Mouse (Mus musculus) lung, embryonic 16.5 days (tissue): ENCODE measurements around the gene H2-M10.6. TPM values are rescaled to one million over a fixed set of nuclear protein-coding genes. Genes with fewer than 3 reads are reported as not detected.
"Not testable (repeated sequence)": the region's sequence is repeated elsewhere in the genome, so short reads cannot be mapped to it uniquely, and the experiment has no call there.

Experiments
- ATAC-seq: fragments of 200-750 bp; cut with Nextera tagmentation; 2 replicates; pipeline ENCODE4 v1.8.0; 2017; ENCODE audit warnings: low read depth, mild to moderate bottlenecking, moderate library complexity
- H3K27ac ChIP-seq: fragments of 300-500 bp; sonication (generic); 2 replicates; pipeline ENCODE4 v1.5.1; 2014; ENCODE audit warnings: mild to moderate bottlenecking, control low read depth, low read length
- H3K27me3 ChIP-seq: fragments of 300-500 bp; sonication (generic); 2 replicates; pipeline ENCODE4 v1.6.1; 2014; ENCODE audit warnings: low read depth, low read length, mixed read lengths; ENCODE audit not compliant: control insufficient read depth, insufficient read depth
- H3K36me3 ChIP-seq: fragments of 300-500 bp; sonication (generic); 2 replicates; pipeline ENCODE4 v1.6.1; 2014; ENCODE audit warnings: low read length; ENCODE audit not compliant: control insufficient read depth, insufficient read depth
- H3K4me1 ChIP-seq: fragments of 300-500 bp; sonication (generic); replicated peaks from 2 replicates; pipeline ENCODE4 v1.6.1; 2014; ENCODE audit warnings: low read length, mixed read lengths; ENCODE audit not compliant: control insufficient read depth, insufficient read depth
- H3K4me2 ChIP-seq: fragments of 300-500 bp; sonication (generic); 2 replicates; pipeline ENCODE4 v1.6.1; 2014; ENCODE audit warnings: low read depth, low read length, control low read depth
- H3K4me3 ChIP-seq: fragments of 300-500 bp; sonication (generic); 2 replicates; pipeline ENCODE4 v1.5.1; 2014; ENCODE audit warnings: mild to moderate bottlenecking, low read length, control low read depth
- H3K9ac ChIP-seq: fragments of 300-500 bp; sonication (generic); 2 replicates; pipeline ENCODE4 v1.6.1; 2014; ENCODE audit warnings: low read length, control low read depth
- H3K9me3 ChIP-seq: fragments of 300-500 bp; sonication (generic); 2 replicates; pipeline ENCODE4 v1.6.1; 2016; ENCODE audit warnings: low read length; ENCODE audit not compliant: control insufficient read depth
- WGBS: fragments of 180-500 bp; shearing (Covaris S2); extraction: QIAGEN DNeasy Blood & Tissue Kit; methylation state at CpG from one replicate; pipeline ENCODE4 v1.1.7; 2014; 5-methylcytosine and 5-hydroxymethylcytosine counted together
- polyA plus RNA-seq: library from polyadenylated mRNA; unstranded; fragments of >200 nt; fragmentation: Nextera tagmentation; extraction: Ambion mirVana; gene quantifications from 2 replicates; pipeline ENCODE4 v1.2.1, GENCODE M21; 2015

H2-M10.6 gene
- polyA plus RNA-seq, 1 experiment from 2014 or later, result not detected

- WGBS, result 9% methylated on average over 4 of the region's 4 CpGs
- H3K9ac ChIP-seq, H3K4me3 ChIP-seq: not testable (repeated sequence)
Observed at GRCm38 (mm10) chr17:36799921-36800462, 12.0 kb upstream of the H2-M10.6 start.

GRCm38 (mm10) chr17:36824005-36824404, 12.0 kb downstream of the H2-M10.6 start:
- Histone ChIP-seq H3K9ac (no peak overlapping the region), H3K36me3 (no peaks in the 10 kb centered on the region), H3K4me1 (no peaks in the 10 kb centered on the region), H3K27me3 (no peaks in the 10 kb centered on the region), H3K4me3 (no peak overlapping the region), H3K9me3 (no peaks in the 10 kb centered on the region), H3K27ac (no peak overlapping the region), H3K4me2 (no peak overlapping the region)
- no peak for ATAC-seq

More at GRCm38 (mm10) chr17:36799921-36800462, 12.0 kb upstream of the H2-M10.6 start:
- ATAC-seq, H3K4me2 ChIP-seq, H3K27me3 ChIP-seq, H3K9me3 ChIP-seq, H3K27ac ChIP-seq, H3K4me1 ChIP-seq, H3K36me3 ChIP-seq: not testable (repeated sequence)

GRCm38 (mm10) chr17:36825525-36825924, 13.6 kb downstream of the H2-M10.6 start:
- Histone ChIP-seq H3K4me3 (no peak overlapping the region), H3K4me2 (no peak overlapping the region), H3K27ac (no peak overlapping the region), H3K36me3 (no peaks in the 10 kb centered on the region), H3K9ac (no peak overlapping the region), H3K9me3 (no peaks in the 10 kb centered on the region), H3K27me3 (no peaks in the 10 kb centered on the region), H3K4me1 (no peaks in the 10 kb centered on the region)
- 18% methylated on average over 4 of the region's 4 CpGs for WGBS
- no peak for ATAC-seq

- not testable (repeated sequence) for H3K4me3 ChIP-seq, H3K36me3 ChIP-seq, H3K4me2 ChIP-seq, H3K27me3 ChIP-seq, H3K9ac ChIP-seq, H3K9me3 ChIP-seq, H3K4me1 ChIP-seq, H3K27ac ChIP-seq
- 14% methylated on average over 5 of the region's 5 CpGs for WGBS
- peak; percentile 65; the same call in 1 of the 2 replicates for ATAC-seq
Observed at GRCm38 (mm10) chr17:36826002-36826401, 14.0 kb downstream of the H2-M10.6 start.

- no peak overlapping the region for H3K4me3 ChIP-seq
- 67% methylated on average over 2 of the region's 2 CpGs for WGBS
- no peak overlapping the region for H3K27ac ChIP-seq
- ATAC-seq, result no peak
- no peak overlapping the region for H3K4me2 ChIP-seq
- H3K4me1 ChIP-seq, result no peaks in the 10 kb centered on the region
- H3K9me3 ChIP-seq, result no peaks in the 10 kb centered on the region
- H3K9ac ChIP-seq, result no peak overlapping the region
- no peaks in the 10 kb centered on the region for H3K36me3 ChIP-seq
- H3K27me3 ChIP-seq, result no peaks in the 10 kb centered on the region
Observed at GRCm38 (mm10) chr17:36828488-36828887, 16.5 kb downstream of the H2-M10.6 start.

GRCm38 (mm10) chr17:36830470-36830869, 18.5 kb downstream of the H2-M10.6 start:
- Histone ChIP-seq H3K4me2 (no peak overlapping the region), H3K27ac (no peak overlapping the region), H3K9ac (no peak overlapping the region), H3K4me3 (no peak overlapping the region), H3K9me3 (no peaks in the 10 kb centered on the region), H3K36me3 (no peaks in the 10 kb centered on the region), H3K27me3 (no peaks in the 10 kb centered on the region), H3K4me1 (no peaks in the 10 kb centered on the region)
- no peak for ATAC-seq
- 66% methylated on average over 3 of the region's 3 CpGs for WGBS

GRCm38 (mm10) chr17:36832694-36833093, 20.7 kb downstream of the H2-M10.6 start:
- no peak overlapping the region for H3K4me2 ChIP-seq
- H3K4me3 ChIP-seq, result no peak overlapping the region
- H3K9me3 ChIP-seq, result no peaks in the 10 kb centered on the region
- no peak for ATAC-seq
- H3K27ac ChIP-seq, result no peak overlapping the region
- H3K27me3 ChIP-seq, result no peaks in the 10 kb centered on the region
- no peaks in the 10 kb centered on the region for H3K36me3 ChIP-seq
- peaks cover 10% of the 10 kb centered on the region; the same call in 1 of the 2 replicates for H3K4me1 ChIP-seq
- 53% methylated on average over 4 of the region's 4 CpGs for WGBS
- no peak overlapping the region for H3K9ac ChIP-seq

- H3K27me3 ChIP-seq, result no peaks in the 10 kb centered on the region
- peak overlapping the region; percentile 77 for H3K4me3 ChIP-seq
- peaks cover 13% of the 10 kb centered on the region; the same call in 1 of the 2 replicates for H3K4me1 ChIP-seq
- peak overlapping the region; percentile 92 for H3K9ac ChIP-seq
- peak overlapping the region; percentile 66 for H3K4me2 ChIP-seq
- 32% methylated on average over 12 of the region's 12 CpGs for WGBS
- no peaks in the 10 kb centered on the region for H3K36me3 ChIP-seq
- peak overlapping the region; percentile 86; the same call in 1 of the 2 replicates for H3K27ac ChIP-seq
- no peaks in the 10 kb centered on the region for H3K9me3 ChIP-seq
- peak; percentile 18; the same call in 1 of the 2 replicates for ATAC-seq
Observed at GRCm38 (mm10) chr17:36835591-36836426, 23.8 kb downstream of the H2-M10.6 start.

- Histone ChIP-seq H3K4me1 (peaks cover 13% of the 10 kb centered on the region; the same call in 1 of the 2 replicates), H3K27ac (peak overlapping the region; percentile 86), H3K4me3 (peak overlapping the region; percentile 77), H3K36me3 (no peaks in the 10 kb centered on the region), H3K9ac (peak overlapping the region; percentile 92), H3K9me3 (no peaks in the 10 kb centered on the region), H3K27me3 (no peaks in the 10 kb centered on the region), H3K4me2 (peak overlapping the region; percentile 66)
- 13% methylated on average over 3 of the region's 3 CpGs for WGBS
- peak; percentile 21 for ATAC-seq
Observed at GRCm38 (mm10) chr17:36836427-36836812, 24.4 kb downstream of the H2-M10.6 start.
